Mouse (Mus musculus): ENCODE results near the gene Ntrk2. TPM values are rescaled to one million over a fixed set of nuclear protein-coding genes. Genes with fewer than 3 reads are reported as not detected.

Ntrk2 gene
- total and polyA plus RNA-seq, 3 experiments = 0.11 TPM; not detected in 2

GRCm38 (mm10) chr13:59015360-59015759 is 209.0 kb downstream of the Ntrk2 start:
- TF ChIP-seq TAL1 (conservative IDR thresholded peaks at IDR 0.05; ENCODE audit: low read depth, low read length) (no peak), GATA1 (IDR thresholded peaks at IDR 0.05; ENCODE audit: borderline replicate concordance, low read length) (no peak), POLR2AphosphoS5 (IDR thresholded peaks at IDR 0.05; ENCODE audit: insufficient replicate concordance, low read depth, low read length) (no peak), CTCF (IDR thresholded peaks at IDR 0.05; ENCODE audit: low read depth, low read length) (no peak), GATA2 (IDR thresholded peaks at IDR 0.05; ENCODE audit: borderline replicate concordance, low read depth, low read length) (no peak)
- Histone ChIP-seq H3K36me3 (replicated peaks) (no peaks in the 10 kb centered on the region), H3K4me1 (ENCODE audit: insufficient read depth, low read depth, low read length) (no peaks in the 10 kb centered on the region), H3K9me3 (replicated peaks) (peaks cover 60% of the 10 kb centered on the region), H3K4me3 (ENCODE audit: low read depth, low read length) (no peak overlapping the region), H3K27me3 (ENCODE audit: insufficient read depth, low read length) (no peaks in the 10 kb centered on the region)
- DNase-seq (ENCODE audit: low spot score) = no peak
- no peak for ATAC-seq (ENCODE audit: extremely low read depth, insufficient number of reproducible peaks, low FRiP score, poor library complexity, severe bottlenecking)

GRCm38 (mm10) chr13:59017121-59017520 is 210.8 kb downstream of the Ntrk2 start:
- TF ChIP-seq GATA2 (IDR thresholded peaks at IDR 0.05; ENCODE audit: borderline replicate concordance, low read depth, low read length) (no peak), TAL1 (conservative IDR thresholded peaks at IDR 0.05; ENCODE audit: low read depth, low read length) (no peak), CTCF (IDR thresholded peaks at IDR 0.05; ENCODE audit: low read depth, low read length) (no peak), POLR2AphosphoS5 (IDR thresholded peaks at IDR 0.05; ENCODE audit: insufficient replicate concordance, low read depth, low read length) (no peak), GATA1 (IDR thresholded peaks at IDR 0.05; ENCODE audit: borderline replicate concordance, low read length) (no peak)
- H3K27me3 ChIP-seq (ENCODE audit: insufficient read depth, low read length) = no peaks in the 10 kb centered on the region
- no peak for DNase-seq (ENCODE audit: low spot score)
- peaks cover 59% of the 10 kb centered on the region for H3K9me3 ChIP-seq (replicated peaks)
- H3K36me3 ChIP-seq (replicated peaks) = no peaks in the 10 kb centered on the region
- no peak overlapping the region for H3K4me3 ChIP-seq (ENCODE audit: low read depth, low read length)
- H3K4me1 ChIP-seq (ENCODE audit: insufficient read depth, low read depth, low read length) = no peaks in the 10 kb centered on the region
- no peak for ATAC-seq (ENCODE audit: extremely low read depth, insufficient number of reproducible peaks, low FRiP score, poor library complexity, severe bottlenecking)

GRCm38 (mm10) chr13:59022251-59023042 is 216.1 kb downstream of the Ntrk2 start:
- DNase-seq (ENCODE audit: low spot score) = no peak
- no peaks in the 10 kb centered on the region for H3K27me3 ChIP-seq (ENCODE audit: insufficient read depth, low read length)
- H3K4me3 ChIP-seq (ENCODE audit: low read depth, low read length) = no peak overlapping the region
- H3K9me3 ChIP-seq (replicated peaks) = peaks cover 79% of the 10 kb centered on the region
- H3K36me3 ChIP-seq (replicated peaks) = no peaks in the 10 kb centered on the region
- TF ChIP-seq GATA1 (IDR thresholded peaks at IDR 0.05; ENCODE audit: borderline replicate concordance, low read length) (no peak), CTCF (IDR thresholded peaks at IDR 0.05; ENCODE audit: low read depth, low read length) (no peak), POLR2AphosphoS5 (IDR thresholded peaks at IDR 0.05; ENCODE audit: insufficient replicate concordance, low read depth, low read length) (no peak), GATA2 (IDR thresholded peaks at IDR 0.05; ENCODE audit: borderline replicate concordance, low read depth, low read length) (no peak), TAL1 (conservative IDR thresholded peaks at IDR 0.05; ENCODE audit: low read depth, low read length) (no peak)
- no peaks in the 10 kb centered on the region for H3K4me1 ChIP-seq (ENCODE audit: insufficient read depth, low read depth, low read length)
- no peak for ATAC-seq (ENCODE audit: extremely low read depth, insufficient number of reproducible peaks, low FRiP score, poor library complexity, severe bottlenecking)

GRCm38 (mm10) chr13:59025653-59026052 is 219.3 kb downstream of the Ntrk2 start:
- Histone ChIP-seq H3K27me3 (ENCODE audit: insufficient read depth, low read length) (no peaks in the 10 kb centered on the region), H3K9me3 (replicated peaks) (peaks cover 88% of the 10 kb centered on the region), H3K4me1 (ENCODE audit: insufficient read depth, low read depth, low read length) (no peaks in the 10 kb centered on the region), H3K36me3 (replicated peaks) (no peaks in the 10 kb centered on the region), H3K4me3 (ENCODE audit: low read depth, low read length) (no peak overlapping the region)
- DNase-seq (ENCODE audit: low spot score) = no peak
- no peak for TF ChIP-seq POLR2AphosphoS5 (IDR thresholded peaks at IDR 0.05; ENCODE audit: insufficient replicate concordance, low read depth, low read length)
- TF ChIP-seq GATA1 (IDR thresholded peaks at IDR 0.05; ENCODE audit: borderline replicate concordance, low read length) = no peak
- no peak for TF ChIP-seq TAL1 (conservative IDR thresholded peaks at IDR 0.05; ENCODE audit: low read depth, low read length)
- TF ChIP-seq GATA2 (IDR thresholded peaks at IDR 0.05; ENCODE audit: borderline replicate concordance, low read depth, low read length) = no peak
- no peak for TF ChIP-seq CTCF (IDR thresholded peaks at IDR 0.05; ENCODE audit: low read depth, low read length)
- no peak for ATAC-seq (ENCODE audit: extremely low read depth, insufficient number of reproducible peaks, low FRiP score, poor library complexity, severe bottlenecking)

GRCm38 (mm10) chr13:59027436-59027835 is 221.1 kb downstream of the Ntrk2 start:
- Histone ChIP-seq H3K4me1 (ENCODE audit: insufficient read depth, low read depth, low read length) (no peaks in the 10 kb centered on the region), H3K27me3 (ENCODE audit: insufficient read depth, low read length) (no peaks in the 10 kb centered on the region), H3K4me3 (ENCODE audit: low read depth, low read length) (no peak overlapping the region), H3K36me3 (replicated peaks) (no peaks in the 10 kb centered on the region), H3K9me3 (replicated peaks) (peaks cover 87% of the 10 kb centered on the region)
- TF ChIP-seq TAL1 (conservative IDR thresholded peaks at IDR 0.05; ENCODE audit: low read depth, low read length) (no peak), POLR2AphosphoS5 (IDR thresholded peaks at IDR 0.05; ENCODE audit: insufficient replicate concordance, low read depth, low read length) (no peak)
- DNase-seq (ENCODE audit: low spot score) (no peak), ATAC-seq (ENCODE audit: extremely low read depth, insufficient number of reproducible peaks, low FRiP score, poor library complexity, severe bottlenecking) (no peak)

- Histone ChIP-seq H3K4me3 (ENCODE audit: low read depth, low read length) (no peak overlapping the region), H3K27me3 (ENCODE audit: insufficient read depth, low read length) (no peaks in the 10 kb centered on the region), H3K9me3 (replicated peaks) (peaks cover 87% of the 10 kb centered on the region), H3K4me1 (ENCODE audit: insufficient read depth, low read depth, low read length) (no peaks in the 10 kb centered on the region), H3K36me3 (replicated peaks) (no peaks in the 10 kb centered on the region)
- ATAC-seq (ENCODE audit: extremely low read depth, insufficient number of reproducible peaks, low FRiP score, poor library complexity, severe bottlenecking) (no peak), DNase-seq (ENCODE audit: low spot score) (no peak)
- TF ChIP-seq TAL1 (conservative IDR thresholded peaks at IDR 0.05; ENCODE audit: low read depth, low read length) (no peak), GATA1 (IDR thresholded peaks at IDR 0.05; ENCODE audit: borderline replicate concordance, low read length) (no peak), CTCF (IDR thresholded peaks at IDR 0.05; ENCODE audit: low read depth, low read length) (no peak), POLR2AphosphoS5 (IDR thresholded peaks at IDR 0.05; ENCODE audit: insufficient replicate concordance, low read depth, low read length) (no peak), GATA2 (IDR thresholded peaks at IDR 0.05; ENCODE audit: borderline replicate concordance, low read depth, low read length) (no peak)
These were observed 222.2 kb downstream of the Ntrk2 start for GRCm38 (mm10) chr13:59028546-59028945.
